In genomic region chr17:25681636-25682035, GRCm38 (mm10) we compare ENCODE assay signal across 32 mouse cellular contexts. TPM values are rescaled to one million over a fixed set of nuclear protein-coding genes. Genes with fewer than 3 reads are reported as not detected.
DNase-seq lines count a peak whose midpoint lies in the region; ATAC-seq lines count a peak whose summit lies in the region.
"Had no signal": no experiment of that assay in that cellular context is flagged by ENCODE, and none has a peak within 500 bp of the region (broad histone marks: within the 10 kb centered on the region; RNA-seq: fewer than 3 reads in every experiment).

No protein-coding gene starts in this region.

- ATAC-seq in kidney, embryonic 15.5 days (replicated peaks; ENCODE audit: low FRiP score): no peak
- ATAC-seq: activated CD4-positive, CD25-positive, alpha-beta regulatory T cell, adult 4 months; forebrain, embryonic 15.5 days; hindbrain, embryonic 16.5 days had no signal

- H3K4me1 ChIP-seq in kidney, embryonic 15.5 days: no peaks in the 10 kb centered on the region
- H3K4me1 ChIP-seq: heart, embryonic 12.5 days; heart, embryonic 15.5 days had no signal

- H3K9ac ChIP-seq in kidney, embryonic 15.5 days: no peak overlapping the region
- H3K9ac ChIP-seq: embryonic facial prominence, embryonic 13.5 days; forebrain, embryonic 12.5 days; forebrain, embryonic 15.5 days; heart, embryonic 12.5 days; heart, embryonic 15.5 days; hindbrain, embryonic 12.5 days had no signal

- intact Hi-C loops in heart, postnatal 10 days (cut with DNase I): no loop called here

- peaks cover 7% of the 10 kb centered on the region; the same call in 1 of the 2 replicates for H3K27me3 ChIP-seq in kidney, embryonic 15.5 days
- H3K27me3 ChIP-seq: embryonic facial prominence, embryonic 13.5 days; forebrain, embryonic 15.5 days had no signal

- H3K4me2 ChIP-seq in kidney, embryonic 15.5 days: no peak overlapping the region
- H3K4me2 ChIP-seq: embryonic facial prominence, embryonic 13.5 days; forebrain, embryonic 12.5 days; forebrain, embryonic 15.5 days; heart, embryonic 12.5 days; heart, embryonic 15.5 days; hindbrain, embryonic 12.5 days had no signal

- H3K36me3 ChIP-seq in kidney, embryonic 15.5 days: no peaks in the 10 kb centered on the region
- H3K36me3 ChIP-seq: embryonic facial prominence, embryonic 10.5 days; embryonic facial prominence, embryonic 13.5 days; forebrain, embryonic 12.5 days; forebrain, embryonic 15.5 days; heart, embryonic 12.5 days; heart, embryonic 15.5 days; hindbrain, embryonic 12.5 days had no signal

- no peak overlapping the region for H3K4me3 ChIP-seq in kidney, embryonic 15.5 days (replicated peaks)
- H3K4me3 ChIP-seq: embryonic facial prominence, embryonic 10.5 days; embryonic facial prominence, embryonic 13.5 days; erythroblast, embryonic 14.5 days; forebrain, embryonic 12.5 days; forebrain, embryonic 15.5 days; heart, adult 2 months; heart, embryonic 12.5 days; heart, embryonic 15.5 days; hindbrain, embryonic 12.5 days had no signal

- 79% methylated on average over 4 of the region's 4 CpGs for WGBS in kidney, embryonic 15.5 days

- DNase-seq in heart, adult 11 months: peak; percentile 95
- no peak for DNase-seq in heart, postnatal 10 days
- peak; percentile 34 for DNase-seq in kidney, postnatal 10 days
- DNase-seq in layer of hippocampus, adult 9-11 months: peak; percentile 48
- no peak for DNase-seq in layer of hippocampus, postnatal 25 days (ENCODE audit: extremely low spot score in 1 of 2, low spot score in 1 of 2)
- DNase-seq in right cerebral cortex, postnatal 10 days (ENCODE audit: low spot score in 2 of 2): peak; percentile 53 to 57
- DNase-seq in right cerebral cortex, adult 2 months (ENCODE audit: low spot score in 2 of 2): no peak
- DNase-seq: adrenal gland, adult 8-10 months; adrenal gland, postnatal 25 days; cerebellum, adult 11-12 months; cerebellum, adult 8-10 months; cerebellum, postnatal 10 days; cerebellum, postnatal 36 days; embryo, embryonic 11 days; gastrocnemius, postnatal 25 days; heart, postnatal 14 days; heart, postnatal 4 days had no signal

- H3K27ac ChIP-seq in kidney, embryonic 15.5 days: no peak overlapping the region
- H3K27ac ChIP-seq: embryonic facial prominence, embryonic 10.5 days; embryonic facial prominence, embryonic 13.5 days; forebrain, embryonic 12.5 days; forebrain, embryonic 15.5 days; heart, adult 2 months; heart, embryonic 15.5 days; hindbrain, embryonic 12.5 days had no signal

- H3K9me3 ChIP-seq in kidney, embryonic 15.5 days (replicated peaks): no peaks in the 10 kb centered on the region
- H3K9me3 ChIP-seq: embryonic facial prominence, embryonic 10.5 days; embryonic facial prominence, embryonic 13.5 days; forebrain, embryonic 12.5 days; forebrain, embryonic 15.5 days; heart, embryonic 12.5 days; heart, embryonic 15.5 days; hindbrain, embryonic 12.5 days had no signal

RNA-seq across cellular contexts. Expression of gene Gng13, which starts 35.3 kb away (rescaled TPM):
- total RNA-seq in heart, postnatal 10 days (2021): 1 to 10 TPM in 1 of 2 experiments, under 1 TPM in 1; 0.38 to 1.9 TPM
- polyA plus RNA-seq in kidney, embryonic 15.5 days (2015; fragmentation: Nextera tagmentation; extraction: Ambion mirVana): 0.99 and 1.1 TPM in 2 replicates
- 100 to 1,000 TPM; 108 to 125 TPM for total RNA-seq in layer of hippocampus, postnatal 25 days (2021)
- total RNA-seq: adrenal gland, postnatal 25 days; gastrocnemius, adult 8-10 months; gastrocnemius, postnatal 25 days had no signal
- polyA plus RNA-seq: activated CD4-positive, CD25-positive, alpha-beta regulatory T cell, adult 4 months; erythroblast, embryonic 14.5 days; gonadal fat pad, adult 2 months had no signal

RNA-seq across cellular contexts. Expression of gene Chtf18, which starts 45.6 kb away (rescaled TPM):
- total RNA-seq in heart, postnatal 10 days (2021): 1 to 10 TPM; 4.2 to 5.1 TPM
- 31.0 and 38.4 TPM in 2 replicates for polyA plus RNA-seq in kidney, embryonic 15.5 days (2015; fragmentation: Nextera tagmentation; extraction: Ambion mirVana)
- total RNA-seq in layer of hippocampus, postnatal 25 days (2021): 1 to 10 TPM; 1.3 to 2.1 TPM

RNA-seq across cellular contexts. Expression of gene Rpusd1, which starts 45.8 kb away (rescaled TPM):
- total RNA-seq in heart, postnatal 10 days (2021): 1 to 10 TPM; 4.6 to 5.7 TPM
- 19.3 and 20.7 TPM in 2 replicates for polyA plus RNA-seq in kidney, embryonic 15.5 days (2015; fragmentation: Nextera tagmentation; extraction: Ambion mirVana)
- 10 to 100 TPM; 45.4 to 49.2 TPM for total RNA-seq in layer of hippocampus, postnatal 25 days (2021)

RNA-seq across cellular contexts. Expression of gene Mslnl, which starts 54.2 kb away (rescaled TPM):
- total RNA-seq in heart, postnatal 10 days (2021): not detected
- polyA plus RNA-seq in kidney, embryonic 15.5 days (2015; fragmentation: Nextera tagmentation; extraction: Ambion mirVana): 0.08 TPM in 1 of 2 replicates, not detected in the other
- under 1 TPM in 1 of 2 experiments, not detected in 1; 0.14 TPM for total RNA-seq in layer of hippocampus, postnatal 25 days (2021)
- total RNA-seq: adrenal gland, postnatal 25 days; gastrocnemius, adult 8-10 months; gastrocnemius, postnatal 25 days; heart, adult 2 months; heart, postnatal 14 days; heart, postnatal 4 days had no signal
- polyA plus RNA-seq: brain, embryonic 14.5 days; embryonic facial prominence, embryonic 13.5 days; erythroblast, embryonic 14.5 days; forebrain, embryonic 15.5 days; heart, embryonic 12.5 days; heart, embryonic 15.5 days; hindbrain, embryonic 12.5 days; hindbrain, embryonic 16.5 days had no signal

Comparison
In these comparisons a context has a peak if more than half of its experiments do, and no peak if none do; other contexts are left out.
1. DNase-seq: peak in heart, adult 11 months (single experiment), kidney, postnatal 10 days (single experiment), layer of hippocampus, adult 9-11 months (single experiment) and right cerebral cortex, postnatal 10 days (2 of 2); none in heart, postnatal 10 days (0 of 2), layer of hippocampus, postnatal 25 days (0 of 2) and right cerebral cortex, adult 2 months (0 of 2).
2. RNA of gene Gng13, which starts 35.3 kb away (total RNA-seq): 108 to 125 TPM in layer of hippocampus, postnatal 25 days; 0.38 to 1.9 TPM in heart, postnatal 10 days; every median in the first group is over 10 times any median in the second.
3. RNA of gene Rpusd1, which starts 45.8 kb away (total RNA-seq): 45.4 to 49.2 TPM in layer of hippocampus, postnatal 25 days; 4.6 to 5.7 TPM in heart, postnatal 10 days; every median in the first group is over 4 times any median in the second.